Mouse (Mus musculus): Measurements from ENCODE around the gene Gabrp. TPM values are rescaled to one million over a fixed set of nuclear protein-coding genes. Genes with fewer than 3 reads are reported as not detected.

Gene Gabrp
- 0.05 TPM in 1 of 2 replicates, not detected in the other for polyA plus RNA-seq (2015; fragmentation: Nextera tagmentation; extraction: Ambion mirVana)

GRCm38 (mm10) chr11:33578859-33579258 is at the start of gene Gabrp:
TSS of gene Gabrp (minus strand) at chr11:33578959.
- Histone ChIP-seq H3K4me3 (no peak within 1 kb of the TSS), H3K4me2 (no peak within 1 kb of the TSS), H3K9me3 (no peaks in the 10 kb centered on the region), H3K27ac (no peak within 1 kb of the TSS), H3K9ac (no peak within 1 kb of the TSS), H3K4me1 (no peaks in the 10 kb centered on the region), H3K27me3 (replicated peaks) (no peaks in the 10 kb centered on the region), H3K36me3 (replicated peaks) (no peaks in the 10 kb centered on the region)
- no peak for ATAC-seq (replicated peaks)
- 58% methylated on average over 6 of the region's 6 CpGs for WGBS

DNA sequence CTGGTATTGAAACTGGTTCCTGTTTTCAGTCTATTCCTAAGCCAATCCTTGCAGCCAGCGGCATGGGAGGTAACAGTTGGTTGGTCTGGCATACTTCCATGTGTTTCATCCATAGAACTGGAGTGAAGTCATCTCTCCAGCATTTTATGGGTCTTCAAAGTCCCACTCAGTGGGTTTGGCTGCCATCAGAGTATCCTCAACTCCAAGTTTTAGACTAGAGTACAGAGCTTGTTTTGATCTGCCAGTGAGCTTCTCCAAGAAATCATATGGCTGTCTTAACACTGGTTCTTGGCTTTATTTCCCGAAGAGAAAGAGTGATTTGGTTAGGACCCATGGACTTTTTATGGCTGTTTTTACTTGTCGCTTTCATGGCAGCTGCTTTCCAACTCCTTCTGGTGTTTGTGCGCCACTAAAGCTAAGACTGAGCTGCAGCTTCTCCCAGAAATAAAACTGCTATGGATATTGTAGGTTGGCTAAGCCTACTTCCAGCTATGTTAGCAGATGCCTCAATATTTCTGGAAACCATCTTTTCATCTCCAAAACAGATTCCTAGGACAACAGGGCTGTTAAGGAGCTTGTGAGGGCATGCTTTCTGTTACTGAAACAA is 48.5 kb upstream of the Gabrp start:
- Histone ChIP-seq H3K36me3 (replicated peaks) (no peaks in the 10 kb centered on the region), H3K9me3 (no peaks in the 10 kb centered on the region), H3K27ac (no peak overlapping the region), H3K4me3 (no peak overlapping the region), H3K4me2 (no peak overlapping the region), H3K27me3 (replicated peaks) (no peaks in the 10 kb centered on the region), H3K4me1 (no peaks in the 10 kb centered on the region), H3K9ac (no peak overlapping the region)
- 86% methylated on average over 4 of the region's 4 CpGs for WGBS
- no peak for ATAC-seq (replicated peaks)

DNA sequence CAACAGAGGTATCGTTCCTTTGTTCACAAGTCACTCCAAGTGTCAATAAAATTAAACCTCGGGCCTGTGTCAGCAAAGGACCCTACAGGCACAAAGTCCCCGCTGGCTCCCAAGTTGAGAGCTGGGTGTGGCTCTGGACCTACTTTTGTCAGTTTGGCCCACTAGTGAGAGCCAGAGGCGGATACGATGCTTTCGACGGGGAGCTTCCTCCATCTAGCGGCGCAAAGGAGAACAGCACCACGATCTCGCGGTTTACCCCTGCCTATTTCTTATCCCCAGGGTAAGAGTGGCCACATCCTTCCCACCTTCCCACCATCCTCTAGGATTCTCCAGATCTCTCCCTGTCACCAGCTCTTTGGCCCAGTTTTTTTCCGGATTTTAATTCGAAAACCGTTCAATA is 35.5 kb upstream of the Gabrp start:
- no peaks in the 10 kb centered on the region for H3K9me3 ChIP-seq
- WGBS: 8% methylated on average over 15 of the region's 15 CpGs
- no peaks in the 10 kb centered on the region for H3K4me1 ChIP-seq
- H3K4me2 ChIP-seq: no peak overlapping the region
- H3K4me3 ChIP-seq: no peak overlapping the region
- 0 out of 2 replicates have a peak, but pooled peaks cover 3% of the 10 kb centered on the region for H3K27me3 ChIP-seq (replicated peaks)
- 0 out of 2 replicates have a peak, but pooled peaks have one; percentile 56 for ATAC-seq (replicated peaks)
- H3K9ac ChIP-seq: no peak overlapping the region
- H3K27ac ChIP-seq: no peak overlapping the region
- H3K36me3 ChIP-seq (replicated peaks): no peaks in the 10 kb centered on the region

DNA sequence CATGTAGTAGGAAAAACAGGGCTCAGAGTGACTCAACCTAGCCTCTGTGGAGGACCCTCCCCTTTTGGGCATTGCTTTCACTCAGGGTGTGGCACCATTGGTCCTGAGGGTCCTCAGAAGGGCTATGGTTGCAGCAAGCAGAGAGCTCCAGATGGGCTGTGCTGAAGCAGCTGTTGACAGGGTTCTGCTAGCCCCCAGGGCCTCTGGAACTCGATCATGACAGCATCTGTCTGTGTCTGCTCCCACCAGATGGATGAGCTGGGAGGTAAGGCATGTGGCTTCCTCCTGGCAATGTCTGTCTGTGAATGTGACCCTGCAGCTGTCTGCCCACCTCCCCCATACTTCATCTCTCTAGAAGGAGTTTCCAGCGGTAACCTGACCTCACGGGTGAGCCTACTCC is 29.0 kb upstream of the Gabrp start:
- Histone ChIP-seq H3K4me3 (no peak overlapping the region), H3K4me2 (no peak overlapping the region), H3K27ac (no peak overlapping the region), H3K4me1 (no peaks in the 10 kb centered on the region), H3K36me3 (replicated peaks) (no peaks in the 10 kb centered on the region), H3K27me3 (replicated peaks) (no peaks in the 10 kb centered on the region), H3K9ac (no peak overlapping the region), H3K9me3 (no peaks in the 10 kb centered on the region)
- no peak for ATAC-seq (replicated peaks)
- 56% methylated on average over 3 of the region's 3 CpGs for WGBS

- no peaks in the 10 kb centered on the region for H3K27me3 ChIP-seq (replicated peaks)
- no peaks in the 10 kb centered on the region for H3K36me3 ChIP-seq (replicated peaks)
- no peak for ATAC-seq (replicated peaks)
- H3K9me3 ChIP-seq: no peaks in the 10 kb centered on the region
- H3K4me2 ChIP-seq: no peak overlapping the region
- H3K27ac ChIP-seq: no peak overlapping the region
- 69% methylated on average over 2 of the region's 2 CpGs for WGBS
- H3K9ac ChIP-seq: no peak overlapping the region
- H3K4me3 ChIP-seq: no peak overlapping the region
- H3K4me1 ChIP-seq: no peaks in the 10 kb centered on the region
Measured at GRCm38 (mm10) chr11:33603174-33603573, 24.4 kb upstream of the Gabrp start.

GRCm38 (mm10) chr11:33598986-33599385 is 20.2 kb upstream of the Gabrp start, which contains the start of gene D130052B06Rik:
TSS of gene D130052B06Rik (plus strand) at chr11:33599302.
- 81% methylated on average over 4 of the region's 4 CpGs for WGBS
- no peaks in the 10 kb centered on the region for H3K4me1 ChIP-seq
- no peak for ATAC-seq (replicated peaks)

DNA sequence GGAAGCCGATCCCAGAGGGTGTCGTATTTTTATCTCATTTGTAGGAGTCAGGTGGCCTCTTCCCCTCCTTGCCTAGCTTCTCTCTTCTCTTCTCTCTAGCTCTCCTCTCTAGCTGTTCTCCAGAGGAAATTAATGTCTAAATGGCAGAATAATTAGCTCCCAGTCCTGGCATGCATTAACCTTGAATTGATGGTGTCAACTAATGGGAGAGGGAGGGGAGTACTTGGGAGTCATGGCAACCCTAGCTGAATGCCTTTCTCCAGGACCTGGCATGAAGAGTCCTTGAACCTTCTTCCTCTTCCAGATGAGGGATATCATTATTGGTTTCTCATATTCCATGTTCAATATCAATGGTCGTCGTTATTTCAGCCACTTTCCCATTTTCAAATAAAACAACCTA is 17.9 kb upstream of the Gabrp start:
- Histone ChIP-seq H3K36me3 (replicated peaks) (no peaks in the 10 kb centered on the region), H3K9ac (no peak overlapping the region), H3K27ac (no peak overlapping the region), H3K9me3 (no peaks in the 10 kb centered on the region), H3K27me3 (replicated peaks) (no peaks in the 10 kb centered on the region), H3K4me2 (no peak overlapping the region), H3K4me3 (no peak overlapping the region), H3K4me1 (no peaks in the 10 kb centered on the region)
- no peak for ATAC-seq (replicated peaks)
- 80% methylated on average over 4 of the region's 4 CpGs for WGBS

More at GRCm38 (mm10) chr11:33598986-33599385, 20.2 kb upstream of the Gabrp start, which contains the start of gene D130052B06Rik:
- no peaks in the 10 kb centered on the region for H3K36me3 ChIP-seq (replicated peaks)
- no peak within 1 kb of the TSS for H3K4me3 ChIP-seq
- no peak within 1 kb of the TSS for H3K4me2 ChIP-seq
- no peak within 1 kb of the TSS for H3K9ac ChIP-seq
- H3K9me3 ChIP-seq: no peaks in the 10 kb centered on the region
- no peak within 1 kb of the TSS for H3K27ac ChIP-seq
- no peaks in the 10 kb centered on the region for H3K27me3 ChIP-seq (replicated peaks)

DNA sequence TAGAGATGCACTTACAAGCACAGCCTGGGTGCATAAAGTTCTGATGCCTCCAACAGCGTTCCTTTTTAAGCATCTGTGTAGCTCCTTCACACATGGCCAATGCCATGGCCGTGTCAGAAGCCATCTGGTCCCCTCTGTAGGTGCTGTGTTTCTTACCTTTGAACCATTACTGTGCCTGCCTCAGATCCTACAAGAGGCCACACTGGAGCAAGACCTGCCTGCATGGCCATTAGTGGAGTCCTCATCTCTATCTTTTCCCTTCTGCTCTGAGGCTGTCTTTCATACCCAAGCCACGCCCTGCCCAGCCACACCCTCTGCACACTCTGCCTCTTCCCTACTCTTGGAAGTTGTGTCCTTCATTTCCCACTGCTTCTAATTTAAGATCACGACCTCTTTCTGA is 14.1 kb upstream of the Gabrp start:
- no peak overlapping the region for H3K4me3 ChIP-seq
- H3K27ac ChIP-seq: no peak overlapping the region
- no peaks in the 10 kb centered on the region for H3K36me3 ChIP-seq (replicated peaks)
- 89% methylated on average over 4 of the region's 4 CpGs for WGBS
- ATAC-seq (replicated peaks): no peak
- no peaks in the 10 kb centered on the region for H3K9me3 ChIP-seq
- H3K4me1 ChIP-seq: no peaks in the 10 kb centered on the region
- no peak overlapping the region for H3K9ac ChIP-seq
- H3K4me2 ChIP-seq: no peak overlapping the region
- H3K27me3 ChIP-seq (replicated peaks): no peaks in the 10 kb centered on the region

DNA sequence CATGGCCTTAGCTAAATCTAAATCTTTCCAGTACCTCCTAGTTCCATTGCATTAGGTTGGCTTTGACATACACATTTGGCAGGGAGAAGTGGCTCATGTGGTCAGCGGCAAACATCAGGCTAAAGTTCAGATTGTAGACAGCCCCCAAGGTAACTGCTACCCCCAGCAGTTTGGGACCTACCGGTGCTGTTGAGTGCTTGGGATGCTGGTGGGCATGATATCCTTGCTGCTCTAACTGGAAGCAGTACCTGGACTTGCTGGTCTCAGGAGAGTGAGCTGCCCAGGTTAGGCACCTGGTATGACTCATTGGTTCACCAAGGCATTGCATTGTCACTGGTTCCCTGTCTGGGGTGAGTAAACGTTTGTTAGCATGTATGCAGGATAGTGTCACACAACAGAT is 12.0 kb upstream of the Gabrp start:
- Histone ChIP-seq H3K27ac (no peak overlapping the region), H3K4me2 (no peak overlapping the region), H3K36me3 (replicated peaks) (no peaks in the 10 kb centered on the region), H3K4me1 (no peaks in the 10 kb centered on the region), H3K9ac (no peak overlapping the region), H3K9me3 (no peaks in the 10 kb centered on the region), H3K4me3 (no peak overlapping the region), H3K27me3 (replicated peaks) (no peaks in the 10 kb centered on the region)
- WGBS: 92% methylated on average over 3 of the region's 3 CpGs
- ATAC-seq (replicated peaks): no peak

DNA sequence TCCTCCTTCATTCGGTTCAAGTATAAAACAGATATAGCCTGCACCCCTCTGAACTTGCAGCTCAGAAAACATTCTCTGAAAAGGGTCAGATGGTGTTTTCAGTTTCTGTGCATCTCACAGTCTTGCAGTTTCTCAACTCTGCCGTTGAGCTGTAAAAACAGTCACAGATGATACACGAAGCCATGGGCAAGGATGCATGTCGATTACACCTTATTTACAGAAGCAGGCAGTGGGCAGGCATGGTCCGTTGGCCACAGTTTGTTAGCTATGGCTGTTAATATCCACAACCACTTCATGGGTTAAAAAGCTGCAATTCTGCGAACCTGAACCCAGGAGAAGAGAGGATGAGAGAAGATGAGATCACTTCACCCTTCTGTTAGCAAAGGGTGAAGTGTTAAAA is 7.9 kb upstream of the Gabrp start:
- Histone ChIP-seq H3K27me3 (replicated peaks) (no peaks in the 10 kb centered on the region), H3K4me1 (no peaks in the 10 kb centered on the region), H3K9me3 (no peaks in the 10 kb centered on the region), H3K4me3 (no peak overlapping the region), H3K9ac (no peak overlapping the region), H3K36me3 (replicated peaks) (no peaks in the 10 kb centered on the region), H3K4me2 (no peak overlapping the region), H3K27ac (no peak overlapping the region)
- no peak for ATAC-seq (replicated peaks)
- WGBS: 86% methylated on average over 6 of the region's 6 CpGs

DNA sequence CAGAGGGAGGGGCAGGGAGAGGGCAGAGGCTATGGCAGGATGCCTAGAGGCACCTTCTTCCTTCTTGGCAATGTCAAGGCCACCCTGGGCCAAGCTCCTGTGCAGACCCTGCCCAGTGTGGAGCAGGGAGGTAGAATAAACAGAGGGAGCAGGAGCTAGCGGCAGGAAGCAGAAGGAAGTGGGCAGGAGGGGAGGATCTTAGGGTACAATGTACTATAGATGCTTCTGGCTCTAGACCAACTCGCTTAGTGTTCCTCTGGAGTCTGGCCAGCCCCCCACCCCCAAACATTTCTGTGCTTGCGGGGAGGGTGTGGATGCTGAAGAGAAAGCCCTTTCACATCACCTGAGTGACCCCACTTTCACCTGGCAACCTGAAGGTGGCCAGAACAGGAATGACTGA is 862 bp upstream of the Gabrp start:
- no peaks in the 10 kb centered on the region for H3K36me3 ChIP-seq (replicated peaks)
- H3K9ac ChIP-seq: no peak overlapping the region
- no peak overlapping the region for H3K4me3 ChIP-seq
- no peaks in the 10 kb centered on the region for H3K4me1 ChIP-seq
- WGBS: 63% methylated on average over 3 of the region's 3 CpGs
- H3K4me2 ChIP-seq: no peak overlapping the region
- no peaks in the 10 kb centered on the region for H3K27me3 ChIP-seq (replicated peaks)
- ATAC-seq (replicated peaks): no peak
- H3K27ac ChIP-seq: no peak overlapping the region
- H3K9me3 ChIP-seq: no peaks in the 10 kb centered on the region

GRCm38 (mm10) chr11:33574944-33575343 is 3.8 kb downstream of the Gabrp start:
- H3K4me1 ChIP-seq: no peaks in the 10 kb centered on the region
- 89% methylated on average over 3 of the region's 3 CpGs for WGBS
- ATAC-seq (replicated peaks): no peak
- H3K4me2 ChIP-seq: no peak overlapping the region
- H3K4me3 ChIP-seq: no peak overlapping the region
- no peaks in the 10 kb centered on the region for H3K27me3 ChIP-seq (replicated peaks)
- no peaks in the 10 kb centered on the region for H3K36me3 ChIP-seq (replicated peaks)
- H3K27ac ChIP-seq: no peak overlapping the region
- H3K9me3 ChIP-seq: no peaks in the 10 kb centered on the region
- no peak overlapping the region for H3K9ac ChIP-seq

GRCm38 (mm10) chr11:33570413-33570812 is 8.3 kb downstream of the Gabrp start:
- Histone ChIP-seq H3K4me3 (no peak overlapping the region), H3K27me3 (replicated peaks) (no peaks in the 10 kb centered on the region), H3K36me3 (replicated peaks) (no peaks in the 10 kb centered on the region), H3K27ac (no peak overlapping the region), H3K9ac (no peak overlapping the region), H3K9me3 (no peaks in the 10 kb centered on the region), H3K4me2 (no peak overlapping the region), H3K4me1 (no peaks in the 10 kb centered on the region)
- ATAC-seq (replicated peaks): no peak
